Mouse (Mus musculus): ENCODE results near the gene Hoxa11. TPM values are rescaled to one million over a fixed set of nuclear protein-coding genes. Genes with fewer than 3 reads are reported as not detected.

Gene Hoxa11
- polyA plus RNA-seq, 1 experiment from 2014 or later = not detected

DNA sequence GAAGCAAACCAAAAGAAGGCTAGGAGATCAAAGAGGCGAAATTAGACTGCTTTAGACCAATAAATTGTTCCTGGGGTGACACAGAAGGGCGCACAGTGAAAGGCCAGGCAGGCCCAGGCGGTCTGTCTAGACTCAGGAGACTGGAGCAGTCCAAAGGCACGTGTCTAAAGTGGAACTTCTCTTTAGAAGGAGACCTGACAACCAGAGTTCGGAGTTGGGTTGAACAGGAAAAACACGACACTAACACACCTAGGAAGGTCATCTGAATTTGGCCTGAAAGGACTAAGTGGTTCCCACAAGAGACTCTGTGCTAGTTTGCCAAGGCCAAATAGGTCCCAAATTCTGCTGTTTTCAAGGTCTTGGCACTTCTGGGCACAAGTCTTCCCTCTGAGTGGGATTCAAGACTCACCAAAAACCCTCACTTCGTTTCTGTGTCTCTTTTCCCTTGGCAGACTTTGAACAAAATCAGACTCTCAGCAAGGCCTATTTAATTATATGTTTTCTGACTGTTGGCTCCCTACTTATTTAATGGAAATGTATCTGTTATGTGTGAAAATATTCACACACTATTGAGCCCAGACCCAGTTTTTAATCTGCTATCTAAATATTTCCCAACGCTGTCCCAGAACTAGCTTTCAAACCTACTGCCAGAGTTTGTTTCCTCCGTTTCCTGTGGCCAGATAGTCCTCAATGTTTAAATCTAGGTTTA, 26.2 kb downstream of the Hoxa11 start:
- no peak overlapping the region for H3K4me2 ChIP-seq
- H3K9ac ChIP-seq (ENCODE audit: low read length) = no peak overlapping the region
- no peaks in the 10 kb centered on the region for H3K36me3 ChIP-seq (ENCODE audit: control insufficient read depth, insufficient read depth, low read length)
- H3K27me3 ChIP-seq (ENCODE audit: control insufficient read depth, insufficient read depth, low read length) = peaks cover 100% of the 10 kb centered on the region
- DNase-seq (ENCODE audit: low spot score, missing footprints) = peak; percentile 97
- H3K4me1 ChIP-seq (ENCODE audit: control insufficient read depth, insufficient read depth, low read length) = peaks cover 11% of the 10 kb centered on the region
- 15% methylated on average over 9 of the region's 9 CpGs for WGBS
- no peak overlapping the region for H3K4me3 ChIP-seq (ENCODE audit: low read depth, low read length)
- ATAC-seq (ENCODE audit: low FRiP score) = no peak
- H3K9me3 ChIP-seq (ENCODE audit: control insufficient read depth, low read length) = no peaks in the 10 kb centered on the region
- H3K27ac ChIP-seq (ENCODE audit: low read depth, low read length) = no peak overlapping the region

DNA sequence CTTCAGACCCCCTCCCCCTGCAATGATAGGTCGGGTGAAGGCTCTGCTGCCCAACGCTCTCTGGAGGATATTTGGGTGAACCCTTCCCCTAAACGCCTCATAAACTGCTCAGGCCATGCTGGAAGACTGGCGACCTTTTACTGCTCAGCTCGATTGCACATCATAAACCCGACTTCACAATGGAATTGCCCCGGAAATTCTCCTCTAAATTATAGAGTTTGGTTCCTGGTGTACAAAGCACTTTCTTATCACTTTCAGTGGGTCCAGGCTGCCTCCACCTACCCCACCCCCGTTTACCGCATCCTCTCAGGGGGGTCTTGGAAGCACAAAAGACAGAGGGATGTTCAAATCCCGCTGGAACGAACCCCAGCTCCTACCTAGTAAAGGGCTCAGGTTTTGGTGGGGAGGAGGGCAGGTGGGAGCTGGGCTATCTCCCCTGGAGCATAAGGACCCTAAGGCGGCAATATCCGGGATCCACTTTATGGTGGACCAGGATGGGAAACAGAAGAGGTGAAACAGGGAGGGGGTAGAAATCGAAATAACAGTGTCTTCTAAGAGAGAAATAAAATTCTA, 26.9 kb downstream of the Hoxa11 start:
- no peak overlapping the region for H3K9ac ChIP-seq (ENCODE audit: low read length)
- WGBS = 7% methylated on average over 14 of the region's 14 CpGs
- H3K27ac ChIP-seq (ENCODE audit: low read depth, low read length) = no peak overlapping the region
- peaks cover 100% of the 10 kb centered on the region for H3K27me3 ChIP-seq (ENCODE audit: control insufficient read depth, insufficient read depth, low read length)
- ATAC-seq (ENCODE audit: low FRiP score) (no peak), DNase-seq (ENCODE audit: low spot score, missing footprints) (peak; percentile 97)
- H3K36me3 ChIP-seq (ENCODE audit: control insufficient read depth, insufficient read depth, low read length) = no peaks in the 10 kb centered on the region
- H3K4me3 ChIP-seq (ENCODE audit: low read depth, low read length) = no peak overlapping the region
- no peaks in the 10 kb centered on the region for H3K9me3 ChIP-seq (ENCODE audit: control insufficient read depth, low read length)
- no peak overlapping the region for H3K4me2 ChIP-seq
- H3K4me1 ChIP-seq (ENCODE audit: control insufficient read depth, insufficient read depth, low read length) = peaks cover 11% of the 10 kb centered on the region

DNA sequence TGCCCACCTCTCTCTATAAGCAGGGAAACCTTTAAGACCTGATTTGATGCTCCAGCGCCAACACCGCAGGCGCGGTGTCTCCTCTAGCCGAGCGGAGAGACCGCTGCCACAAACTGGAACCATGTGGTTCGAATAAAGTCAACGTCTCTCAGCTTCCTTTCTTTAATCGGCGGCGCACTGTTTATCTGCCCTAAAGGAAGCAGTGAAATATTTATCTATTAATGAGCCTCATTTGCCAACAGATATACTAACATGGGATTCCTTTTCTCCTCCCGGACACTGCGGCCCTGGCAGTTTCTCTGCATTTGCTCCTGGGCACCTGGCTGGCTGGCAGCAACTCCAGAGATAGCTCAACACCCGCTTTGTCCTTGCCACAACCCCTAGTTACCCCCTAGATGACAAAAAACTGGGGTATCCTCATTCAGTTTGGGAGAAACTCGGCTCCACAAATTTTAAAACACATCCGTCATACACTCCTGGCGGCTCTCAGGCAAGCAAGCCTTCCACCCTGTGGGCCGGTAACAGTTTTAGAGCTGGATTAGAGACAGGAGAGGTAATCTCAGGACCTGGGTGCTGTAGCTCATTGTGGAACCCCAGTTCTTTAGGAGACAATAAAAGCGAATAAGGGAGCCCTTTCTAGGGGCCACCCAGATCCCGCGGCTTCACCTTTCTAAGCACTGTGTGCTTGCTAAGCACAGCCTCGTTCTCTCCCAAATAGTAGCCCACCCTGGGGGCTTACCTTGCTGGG, 27.5 kb downstream of the Hoxa11 start:
- H3K4me3 ChIP-seq (ENCODE audit: low read depth, low read length) = no peak overlapping the region

DNA sequence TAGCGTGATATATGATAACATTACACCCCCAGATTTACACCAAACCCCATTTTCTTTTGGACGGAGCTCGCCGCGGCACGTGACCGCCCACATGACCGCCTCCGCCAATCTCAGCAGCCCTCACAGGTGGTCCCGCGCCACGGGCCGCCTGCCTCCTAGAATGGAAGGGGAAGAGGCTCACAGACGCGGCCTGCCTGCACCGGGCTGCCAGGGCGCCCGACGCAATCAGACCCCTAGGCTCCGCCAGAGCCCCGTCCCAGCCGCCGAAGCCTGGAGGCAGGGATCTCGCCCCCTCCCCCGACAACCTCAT, 28.2 kb downstream of the Hoxa11 start:
- peaks cover 11% of the 10 kb centered on the region for H3K4me1 ChIP-seq (ENCODE audit: control insufficient read depth, insufficient read depth, low read length)
- H3K27ac ChIP-seq (ENCODE audit: low read depth, low read length) = no peak overlapping the region
- peak overlapping the region; percentile 26 for H3K4me3 ChIP-seq (ENCODE audit: low read depth, low read length)
- no peak overlapping the region for H3K9ac ChIP-seq (ENCODE audit: low read length)
- H3K27me3 ChIP-seq (ENCODE audit: control insufficient read depth, insufficient read depth, low read length) = peaks cover 100% of the 10 kb centered on the region
- WGBS = under 1% methylated on average over 24 of the region's 25 CpGs
- peak; percentile 57 for ATAC-seq (ENCODE audit: low FRiP score)
- DNase-seq (ENCODE audit: low spot score, missing footprints) = peak; percentile 94
- peak overlapping the region; percentile 42 for H3K4me2 ChIP-seq
- no peaks in the 10 kb centered on the region for H3K9me3 ChIP-seq (ENCODE audit: control insufficient read depth, low read length)
- H3K36me3 ChIP-seq (ENCODE audit: control insufficient read depth, insufficient read depth, low read length) = no peaks in the 10 kb centered on the region

More for the DNA sequence above, 27.5 kb downstream of the Hoxa11 start:
- no peak overlapping the region for H3K27ac ChIP-seq (ENCODE audit: low read depth, low read length)
- peak; percentile 95 for DNase-seq (ENCODE audit: low spot score, missing footprints)
- no peaks in the 10 kb centered on the region for H3K9me3 ChIP-seq (ENCODE audit: control insufficient read depth, low read length)
- H3K4me2 ChIP-seq = no peak overlapping the region
- H3K27me3 ChIP-seq (ENCODE audit: control insufficient read depth, insufficient read depth, low read length) = peaks cover 100% of the 10 kb centered on the region
- H3K36me3 ChIP-seq (ENCODE audit: control insufficient read depth, insufficient read depth, low read length) = no peaks in the 10 kb centered on the region
- no peak overlapping the region for H3K9ac ChIP-seq (ENCODE audit: low read length)
- ATAC-seq (ENCODE audit: low FRiP score) = no peak
- H3K4me1 ChIP-seq (ENCODE audit: control insufficient read depth, insufficient read depth, low read length) = peaks cover 11% of the 10 kb centered on the region
- 5% methylated on average over 23 of the region's 23 CpGs for WGBS

- DNase-seq (ENCODE audit: low spot score, missing footprints) = peak; percentile 95
- 3% methylated on average over 59 of the region's 60 CpGs for WGBS
Observed at GRCm38 (mm10) chr6:52216691-52217458, 28.7 kb downstream of the Hoxa11 start.

GRCm38 (mm10) chr6:52215771-52216535, 29.7 kb downstream of the Hoxa11 start:
- no peak overlapping the region for H3K27ac ChIP-seq (ENCODE audit: low read depth, low read length)

More at GRCm38 (mm10) chr6:52216691-52217458, 28.7 kb downstream of the Hoxa11 start:
- no peaks in the 10 kb centered on the region for H3K36me3 ChIP-seq (ENCODE audit: control insufficient read depth, insufficient read depth, low read length)
- H3K4me3 ChIP-seq (ENCODE audit: low read depth, low read length) = peak overlapping the region; percentile 26
- H3K4me2 ChIP-seq = peak overlapping the region; percentile 42
- no peak overlapping the region for H3K27ac ChIP-seq (ENCODE audit: low read depth, low read length)
- H3K9me3 ChIP-seq (ENCODE audit: control insufficient read depth, low read length) = no peaks in the 10 kb centered on the region
- ATAC-seq (ENCODE audit: low FRiP score) = no peak
- H3K9ac ChIP-seq (ENCODE audit: low read length) = no peak overlapping the region
- peaks cover 100% of the 10 kb centered on the region for H3K27me3 ChIP-seq (ENCODE audit: control insufficient read depth, insufficient read depth, low read length)
- H3K4me1 ChIP-seq (ENCODE audit: control insufficient read depth, insufficient read depth, low read length) = peaks cover 11% of the 10 kb centered on the region

DNA sequence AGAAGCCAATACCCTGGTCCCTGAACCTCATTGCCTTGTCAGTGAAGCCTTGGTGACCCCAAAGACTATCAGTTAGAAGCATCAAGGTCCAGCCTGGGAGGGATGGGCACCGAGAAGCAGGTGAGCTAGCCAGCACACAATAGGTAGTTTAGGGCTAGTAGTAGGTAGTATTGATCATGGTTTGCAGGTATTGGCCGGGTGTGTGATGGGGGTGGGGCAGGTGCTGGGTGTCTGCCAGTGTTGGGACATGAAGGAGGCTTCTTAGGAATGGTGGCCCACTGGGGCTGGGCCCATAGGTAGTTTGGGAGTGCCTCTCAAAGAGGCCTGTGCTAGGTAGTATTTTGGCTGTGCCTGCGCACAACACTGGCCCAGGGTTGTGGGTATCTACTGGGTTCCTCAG, 30.5 kb downstream of the Hoxa11 start:
- Histone ChIP-seq H3K9me3 (ENCODE audit: control insufficient read depth, low read length) (no peaks in the 10 kb centered on the region), H3K27me3 (ENCODE audit: control insufficient read depth, insufficient read depth, low read length) (peaks cover 100% of the 10 kb centered on the region), H3K4me1 (ENCODE audit: control insufficient read depth, insufficient read depth, low read length) (peaks cover 8% of the 10 kb centered on the region), H3K4me3 (ENCODE audit: low read depth, low read length) (no peak overlapping the region), H3K4me2 (no peak overlapping the region), H3K9ac (ENCODE audit: low read length) (no peak overlapping the region), H3K27ac (ENCODE audit: low read depth, low read length) (no peak overlapping the region), H3K36me3 (ENCODE audit: control insufficient read depth, insufficient read depth, low read length) (no peaks in the 10 kb centered on the region)
- WGBS = 25% methylated on average over 3 of the region's 3 CpGs
- ATAC-seq (ENCODE audit: low FRiP score) (no peak), DNase-seq (ENCODE audit: low spot score, missing footprints) (no peak)

More at GRCm38 (mm10) chr6:52215771-52216535, 29.7 kb downstream of the Hoxa11 start:
- Histone ChIP-seq H3K4me3 (ENCODE audit: low read depth, low read length) (no peak overlapping the region), H3K36me3 (ENCODE audit: control insufficient read depth, insufficient read depth, low read length) (no peaks in the 10 kb centered on the region), H3K27me3 (ENCODE audit: control insufficient read depth, insufficient read depth, low read length) (peaks cover 100% of the 10 kb centered on the region), H3K4me1 (ENCODE audit: control insufficient read depth, insufficient read depth, low read length) (peaks cover 8% of the 10 kb centered on the region), H3K9me3 (ENCODE audit: control insufficient read depth, low read length) (no peaks in the 10 kb centered on the region), H3K4me2 (no peak overlapping the region), H3K9ac (ENCODE audit: low read length) (no peak overlapping the region)
- no peak for DNase-seq (ENCODE audit: low spot score, missing footprints)
- 2% methylated on average over 30 of the region's 30 CpGs for WGBS
- no peak for ATAC-seq (ENCODE audit: low FRiP score)

- no peak for ATAC-seq (ENCODE audit: low FRiP score)
- no peak overlapping the region for H3K9ac ChIP-seq (ENCODE audit: low read length)
- H3K4me1 ChIP-seq (ENCODE audit: control insufficient read depth, insufficient read depth, low read length) = peaks cover 8% of the 10 kb centered on the region
- no peaks in the 10 kb centered on the region for H3K9me3 ChIP-seq (ENCODE audit: control insufficient read depth, low read length)
- peaks cover 100% of the 10 kb centered on the region for H3K27me3 ChIP-seq (ENCODE audit: control insufficient read depth, insufficient read depth, low read length)
- H3K27ac ChIP-seq (ENCODE audit: low read depth, low read length) = no peak overlapping the region
- no peak overlapping the region for H3K4me2 ChIP-seq
- DNase-seq (ENCODE audit: low spot score, missing footprints) = no peak
- H3K4me3 ChIP-seq (ENCODE audit: low read depth, low read length) = no peak overlapping the region
- H3K36me3 ChIP-seq (ENCODE audit: control insufficient read depth, insufficient read depth, low read length) = no peaks in the 10 kb centered on the region
- WGBS = 9% methylated on average over 5 of the region's 5 CpGs
Observed at GRCm38 (mm10) chr6:52214271-52214670, 31.3 kb downstream of the Hoxa11 start.
